Mouse (Mus musculus) v-Abl transformed pro-B cells (cell line): ENCODE measurements around the gene Lctl.

Experiments
- in situ Hi-C, 2 experiments: fragments of 400-800 bp; cut with MboI; formaldehyde crosslinking; loops; one replicate each; pipeline ENCODE4 v1.15.1; 2025; ENCODE audit not compliant: unreplicated experiment in 2 of 2

Lctl gene

DNA sequence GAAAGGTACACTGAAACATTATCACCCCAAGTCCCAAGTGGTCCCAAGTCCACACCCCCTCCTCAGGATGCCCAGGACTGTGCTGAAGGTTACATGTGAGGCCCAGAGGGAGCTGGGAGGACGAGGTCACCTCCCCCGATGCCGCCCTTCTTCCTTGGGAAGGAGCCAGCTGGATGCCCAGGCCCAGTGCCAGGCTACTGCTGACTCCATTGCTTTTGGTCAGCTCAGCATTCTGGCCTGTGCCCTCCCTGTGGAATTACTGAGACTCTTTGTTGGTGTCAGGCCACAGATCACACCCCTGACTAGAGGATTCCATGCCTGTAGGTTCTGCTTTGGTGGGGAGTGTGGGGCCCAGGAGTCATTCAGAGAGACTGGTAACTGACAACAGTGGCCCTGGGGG lies at the start of gene Lctl:
Gene Lctl (plus strand): TSS at position 272 of the 400 bp plus-strand sequence.
- in situ Hi-C loops: no loop called here

GRCm38 (mm10) chr9:64067787-64068186 lies 49.2 kb upstream of the Lctl start:
- in situ Hi-C loops: no loop called here

DNA sequence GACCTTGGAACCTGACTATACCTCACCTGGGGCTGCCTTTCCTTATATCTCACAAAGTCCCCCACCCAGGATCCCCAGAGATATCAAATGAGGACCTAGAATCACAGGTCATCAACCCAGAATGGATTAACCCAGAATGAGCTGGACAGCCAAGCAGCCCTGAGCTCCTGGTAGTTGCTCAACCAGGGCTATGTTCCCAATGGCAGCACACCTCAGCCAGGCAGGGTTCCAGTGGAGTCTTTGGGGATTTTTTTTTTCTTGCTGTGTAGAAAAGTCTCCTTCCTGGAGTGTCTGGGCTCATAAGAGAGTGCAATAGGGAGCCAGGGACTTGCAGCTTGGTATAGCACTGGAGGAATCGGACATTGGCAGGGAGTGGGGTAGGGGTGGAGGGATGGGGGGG lies 48.4 kb upstream of the Lctl start:
- in situ Hi-C loops: no loop called here

GRCm38 (mm10) chr9:64069131-64069530 lies 47.8 kb upstream of the Lctl start:
- in situ Hi-C loops: no loop called here

- in situ Hi-C loops: no loop called here
These were observed 46.3 kb upstream of the Lctl start for GRCm38 (mm10) chr9:64070674-64071073.

GRCm38 (mm10) chr9:64074831-64075230 lies 42.1 kb upstream of the Lctl start:
- in situ Hi-C loops: loop anchor here in 1 of 2 experiments (25.0 kb wide), 1 partner anchor 938 kb away; the partner anchor contains the start of gene Skor1

GRCm38 (mm10) chr9:64076412-64076811 lies 40.5 kb upstream of the Lctl start:
- in situ Hi-C loops: loop anchor here in 1 of 2 experiments (25.0 kb wide), 1 partner anchor 939 kb away; the partner anchor contains the start of gene Skor1

- in situ Hi-C loops: loop anchor here in 1 of 2 experiments (25.0 kb wide), 1 partner anchor 941 kb away; the partner anchor contains the start of gene Skor1
These were observed 38.6 kb upstream of the Lctl start for GRCm38 (mm10) chr9:64078386-64078792.

DNA sequence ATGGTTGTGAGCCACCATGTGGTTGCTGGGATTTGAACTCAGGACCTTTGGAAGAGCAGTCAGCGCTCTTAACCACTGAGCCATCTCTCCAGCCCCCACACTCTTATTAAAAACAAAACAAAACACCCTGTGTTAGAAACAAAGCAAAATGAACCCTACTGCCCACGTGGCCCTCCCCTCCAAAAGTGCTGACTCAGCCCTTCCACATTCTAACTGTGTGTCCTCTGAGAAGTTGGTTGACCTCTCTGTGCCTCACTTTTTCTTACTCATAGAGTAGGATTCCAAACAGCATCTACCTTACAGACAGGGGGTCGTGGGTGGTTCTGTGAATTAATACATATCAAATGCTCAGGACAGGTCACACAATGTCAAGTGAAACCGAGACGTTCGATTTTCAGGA lies 37.0 kb upstream of the Lctl start:
- in situ Hi-C loops: loop anchor here in 1 of 2 experiments (25.0 kb wide), 1 partner anchor 943 kb away; the partner anchor contains the start of gene Skor1

GRCm38 (mm10) chr9:64084231-64084630 lies 32.7 kb upstream of the Lctl start:
- in situ Hi-C loops: loop anchor here in 1 of 2 experiments (25.0 kb wide), 1 partner anchor 947 kb away; the partner anchor contains the start of gene Skor1

- in situ Hi-C loops: loop anchor here (5.0 to 25.0 kb wide), 4 partner anchors 63 to 948 kb away; partner anchors contain the start of genes Skor1 (in 1 of the 2) and Smad6 (in 1 of the 2)
These were observed 32.1 kb upstream of the Lctl start for GRCm38 (mm10) chr9:64084661-64085399.

DNA sequence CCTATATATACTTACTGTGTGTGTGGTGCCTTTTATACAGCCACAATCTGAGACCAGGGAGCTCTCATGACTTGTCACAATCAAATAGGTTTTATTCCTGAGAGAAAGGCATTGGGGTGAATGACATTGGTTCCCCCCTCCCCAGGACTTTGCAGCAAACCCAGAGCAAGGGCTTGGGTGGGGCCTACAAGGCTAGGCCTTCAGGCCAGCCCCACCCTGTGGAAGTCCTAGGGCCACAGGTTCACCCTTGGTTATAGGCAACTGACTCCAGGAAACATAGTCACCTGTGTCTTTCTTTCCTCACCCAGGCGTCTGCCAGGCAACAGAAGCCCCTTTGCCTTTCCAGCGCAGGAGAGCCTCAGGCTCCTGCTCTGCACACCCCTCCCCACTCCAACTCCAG lies 31.0 kb upstream of the Lctl start:
- in situ Hi-C loops: loop anchor here (5.0 to 25.0 kb wide), 4 partner anchors 64 to 949 kb away; partner anchors contain the start of genes Skor1 (in 1 of the 2) and Smad6 (in 1 of the 2)

DNA sequence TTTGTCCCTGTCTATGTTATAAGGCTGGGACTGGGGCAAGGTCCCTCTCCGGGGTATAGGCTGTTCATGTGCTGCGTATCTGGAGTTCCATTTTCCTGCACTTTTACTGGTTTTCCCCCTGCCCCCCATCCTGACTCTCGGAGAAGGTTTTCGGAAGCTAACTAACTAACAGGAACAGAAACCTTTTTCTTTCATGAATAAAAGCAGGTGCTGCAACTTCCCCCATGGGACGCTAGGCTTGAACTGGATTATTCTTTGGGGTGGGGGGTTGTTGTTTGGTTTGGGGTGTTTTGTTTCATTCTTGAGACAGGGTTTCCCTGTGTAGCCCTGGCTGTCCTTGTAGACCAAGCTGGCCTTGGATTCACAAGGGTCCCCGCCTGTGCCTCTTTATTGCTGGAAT lies 30.4 kb upstream of the Lctl start:
- in situ Hi-C loops: loop anchor here (5.0 to 25.0 kb wide), 4 partner anchors 64 to 949 kb away; partner anchors contain the start of genes Skor1 (in 1 of the 2) and Smad6 (in 1 of the 2)

GRCm38 (mm10) chr9:64087461-64088235 lies 29.3 kb upstream of the Lctl start:
- in situ Hi-C loops: loop anchor here (5.0 to 25.0 kb wide), 4 partner anchors 65 to 950 kb away; partner anchors contain the start of genes Skor1 (in 1 of the 2) and Smad6 (in 1 of the 2)

DNA sequence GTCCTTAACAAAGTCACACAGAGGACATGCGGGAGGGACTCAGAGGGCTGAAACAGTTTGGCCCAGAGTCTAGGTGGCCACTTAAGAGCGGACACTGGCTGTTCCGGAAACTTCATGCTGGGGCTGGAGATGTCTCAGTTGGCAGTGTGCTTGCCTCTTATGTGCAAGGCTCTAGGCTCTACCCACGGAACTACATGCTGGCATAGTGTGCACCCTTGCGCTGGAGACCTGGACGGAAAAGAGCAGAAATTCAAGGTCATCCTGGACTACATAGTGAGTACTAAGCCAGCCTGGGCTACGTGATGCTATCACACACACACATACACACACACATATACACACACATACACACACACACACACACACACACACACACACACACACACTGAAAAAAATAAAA lies 28.6 kb upstream of the Lctl start:
- in situ Hi-C loops: loop anchor here (5.0 to 25.0 kb wide), 4 partner anchors 66 to 951 kb away; partner anchors contain the start of genes Skor1 (in 1 of the 2) and Smad6 (in 1 of the 2)

DNA sequence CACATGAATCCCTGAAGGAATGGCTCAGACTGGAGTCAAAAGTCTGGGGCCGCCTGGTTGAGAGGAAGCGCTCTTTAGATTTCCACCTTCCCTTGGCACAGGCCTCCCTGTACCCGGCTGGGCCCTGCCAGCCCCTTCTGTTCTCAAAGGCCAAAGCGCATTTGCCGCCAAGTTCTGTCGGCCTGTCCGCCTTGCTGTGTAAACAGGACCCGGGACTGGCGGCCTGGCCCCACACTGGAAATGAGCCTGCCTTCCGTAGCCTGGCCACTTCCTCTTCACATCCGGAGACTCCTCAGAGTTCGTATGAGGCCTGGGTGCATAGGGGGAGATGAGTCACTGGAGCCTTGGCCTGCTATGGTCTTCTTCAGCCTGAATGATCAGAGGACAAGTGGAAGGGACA lies 27.9 kb upstream of the Lctl start:
- in situ Hi-C loops: loop anchor here (5.0 to 25.0 kb wide), 4 partner anchors 67 to 952 kb away; partner anchors contain the start of genes Skor1 (in 1 of the 2) and Smad6 (in 1 of the 2)

- in situ Hi-C loops: loop anchor here in 1 of 2 experiments (25.0 kb wide), 1 partner anchor 957 kb away; the partner anchor contains the start of gene Skor1
These were observed 22.9 kb upstream of the Lctl start for GRCm38 (mm10) chr9:64094083-64094482.

GRCm38 (mm10) chr9:64098282-64098681 lies 18.7 kb upstream of the Lctl start:
- in situ Hi-C loops: loop anchor here in 1 of 2 experiments (25.0 kb wide), 1 partner anchor 961 kb away; the partner anchor contains the start of gene Skor1

DNA sequence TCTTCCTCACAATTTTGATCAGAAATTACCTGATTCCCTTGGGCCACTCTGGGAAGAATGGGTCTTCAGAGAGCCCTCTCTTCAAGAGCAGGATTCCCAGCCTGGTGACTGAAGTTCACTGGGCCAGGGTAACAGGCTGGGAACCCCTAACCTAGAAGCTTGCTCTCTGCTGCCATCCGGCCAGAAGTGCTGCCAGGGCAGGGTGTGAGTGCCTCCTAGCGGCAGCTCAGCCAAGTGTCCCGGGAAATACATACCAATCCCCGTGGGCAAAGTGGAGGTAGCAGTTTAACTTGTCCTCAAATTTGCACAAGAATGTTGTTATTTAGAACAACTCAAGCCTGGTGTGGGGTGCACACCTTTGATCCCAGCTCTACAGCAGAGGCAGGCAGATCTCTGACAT lies 16.5 kb upstream of the Lctl start:
- in situ Hi-C loops: loop anchor here (5.0 kb wide), 1 partner anchor 183 kb away; no protein-coding TSS in a partner anchor

DNA sequence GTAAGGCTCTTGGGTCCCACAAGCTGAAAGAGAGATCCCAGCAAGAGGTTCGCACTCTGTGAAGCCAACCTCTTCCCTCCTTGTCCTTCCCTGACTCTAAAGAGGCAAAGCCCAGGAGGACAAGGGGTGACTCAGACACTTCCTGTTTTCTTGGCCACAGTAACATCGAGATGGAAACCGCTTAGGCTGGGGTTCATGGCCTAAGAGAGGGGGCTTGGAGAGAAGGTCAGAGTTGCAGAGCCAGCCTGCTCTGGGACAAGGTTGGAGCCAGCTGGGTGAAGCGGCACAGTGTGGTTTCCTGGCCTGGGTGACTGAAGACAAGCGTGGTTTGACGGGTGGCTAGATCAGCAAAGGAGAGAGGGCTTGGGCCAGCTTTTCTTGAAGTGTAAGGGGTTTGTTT lies 11.6 kb upstream of the Lctl start:
- in situ Hi-C loops: no loop called here
